Mouse (Mus musculus) layer of hippocampus, postnatal 14 days (tissue): ENCODE data around the gene Ccr1l1. TPM values are rescaled to one million over a fixed set of nuclear protein-coding genes. Genes with fewer than 3 reads are reported as not detected.
"Not testable (repeated sequence)": the region's sequence is repeated elsewhere in the genome, so short reads cannot be mapped to it uniquely, and the experiment has no call there.

Source experiments
- DNase-seq, 2 experiments: peaks; one replicate each; pipeline ENCODE4 v3.0.0; 2021 to 2022; ENCODE audit warnings: low spot score in 2 of 2, mixed read lengths in 1 of 2
- long read RNA-seq, 2 experiments: library from polyadenylated mRNA; stranded (forward); transcript quantifications; one replicate each; pipeline ENCODE4 v2.0.0; 2021
- total RNA-seq, 2 experiments: library from RNA; stranded (reverse); gene quantifications; 2 replicates each; pipeline ENCODE4 v1.2.3; 2021

The Ccr1l1 gene
- total RNA-seq, result not detected
- long read RNA-seq, experiment 1, result 0 reads
- long read RNA-seq, experiment 2, result 0 reads

GRCm38 (mm10) chr9:123978308-123978707 lies at the start of gene Ccr1l1:
Gene Ccr1l1, minus strand, starts transcription at chr9:123978408.
- no peak for DNase-seq

GRCm38 (mm10) chr9:124021672-124022071 lies 43.5 kb upstream of the Ccr1l1 start, which contains the start of gene Ccr3:
Gene Ccr3, plus strand, starts transcription at chr9:124021972.
- no peak for DNase-seq

GRCm38 (mm10) chr9:124019887-124020286 lies 41.7 kb upstream of the Ccr1l1 start:
- no peak for DNase-seq

- no peak for DNase-seq
Measured at GRCm38 (mm10) chr9:124016048-124016447, 37.8 kb upstream of the Ccr1l1 start.

GRCm38 (mm10) chr9:124014985-124015652 lies 36.9 kb upstream of the Ccr1l1 start:
- no peak for DNase-seq

GRCm38 (mm10) chr9:124013270-124013669 lies 35.1 kb upstream of the Ccr1l1 start:
- no peak for DNase-seq

GRCm38 (mm10) chr9:124012691-124013090 lies 34.5 kb upstream of the Ccr1l1 start:
- no peak for DNase-seq

DNA sequence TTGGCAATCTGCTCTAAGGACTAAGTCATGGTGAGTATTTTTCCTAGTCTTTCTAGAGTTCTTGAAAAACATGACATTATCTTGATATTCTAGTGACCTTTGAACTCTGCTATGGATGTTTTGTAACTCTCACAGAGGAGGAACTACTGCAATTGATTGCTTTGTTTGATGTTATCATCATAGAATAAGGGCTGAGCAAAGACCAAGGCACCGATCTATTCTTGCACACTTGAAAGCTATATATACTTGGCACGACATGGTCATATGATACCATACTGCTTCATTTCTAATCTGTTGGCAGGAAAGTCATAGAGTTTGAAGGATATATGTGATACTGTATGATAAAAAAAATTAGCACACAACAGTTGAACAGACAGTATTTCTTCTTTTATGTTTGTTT lies 21.6 kb upstream of the Ccr1l1 start:
- DNase-seq, result no peak

DNA sequence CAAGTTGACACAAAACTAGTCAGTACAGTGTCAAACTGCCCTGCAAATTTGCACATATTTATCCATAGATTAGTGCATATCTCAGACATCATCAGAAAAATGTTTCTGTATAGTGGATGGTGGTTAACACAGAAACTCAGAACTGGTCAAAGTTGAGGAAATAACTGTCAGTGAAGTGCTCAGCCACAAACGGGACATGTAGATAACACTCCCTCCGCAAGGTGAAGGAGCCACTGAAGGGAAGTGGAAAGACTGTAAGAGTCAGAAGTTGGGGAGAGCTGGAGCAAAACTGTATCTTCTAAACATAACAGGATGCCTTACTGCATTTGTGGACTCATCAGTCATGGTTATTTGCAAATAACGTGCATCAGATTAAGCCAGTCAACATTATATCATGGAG lies 19.5 kb upstream of the Ccr1l1 start:
- no peak for DNase-seq

GRCm38 (mm10) chr9:123991312-123991906 lies 13.2 kb upstream of the Ccr1l1 start:
- no peak for DNase-seq

DNA sequence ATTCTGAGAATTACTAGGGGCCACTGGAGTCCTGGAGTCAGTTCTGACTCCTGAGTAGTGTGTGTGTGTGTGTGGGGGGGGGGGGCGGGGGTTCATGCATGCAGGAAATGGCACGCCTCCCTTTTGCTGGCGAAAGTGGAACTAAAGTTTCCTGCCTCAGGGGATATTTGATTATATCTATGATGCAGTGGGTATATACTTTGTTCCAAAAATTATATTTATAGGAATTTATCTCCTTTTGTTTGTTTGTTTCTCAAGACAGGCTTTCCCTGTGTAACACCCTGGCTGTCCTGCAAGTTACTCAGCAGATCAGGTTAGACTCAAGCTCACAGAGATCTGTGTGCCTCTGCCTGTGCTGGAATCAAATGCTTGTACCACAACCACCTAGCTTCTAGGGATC lies 11.5 kb upstream of the Ccr1l1 start:
- DNase-seq, result no peak

- DNase-seq, result peak in 1 of 2 experiments; percentile 36
Measured at GRCm38 (mm10) chr9:123986217-123986616, 8.0 kb upstream of the Ccr1l1 start.

- DNase-seq, result no peak
Measured at GRCm38 (mm10) chr9:123984943-123985342, 6.7 kb upstream of the Ccr1l1 start.

GRCm38 (mm10) chr9:123982720-123983119 lies 4.5 kb upstream of the Ccr1l1 start:
- DNase-seq, result no peak

DNA sequence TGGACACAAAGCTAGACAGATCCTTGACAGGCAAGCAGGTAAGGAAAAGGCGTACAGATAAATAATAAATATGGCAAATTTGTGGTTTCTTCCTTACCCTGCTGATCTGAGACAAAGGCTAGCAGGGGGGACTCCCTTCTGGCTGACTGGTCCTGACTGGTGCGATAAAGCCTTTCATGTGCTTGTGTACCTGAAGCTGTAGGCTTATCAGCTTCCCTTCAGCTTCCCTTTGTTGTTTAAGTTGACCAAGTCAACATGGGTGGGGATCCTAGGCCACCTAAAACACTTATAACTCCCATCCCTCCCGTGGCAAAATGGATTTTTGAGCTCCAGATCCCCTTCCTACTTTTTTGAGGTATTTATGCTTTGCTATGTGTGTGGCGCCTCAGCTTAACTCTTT lies 3.7 kb upstream of the Ccr1l1 start:
- DNase-seq, result no peak

DNA sequence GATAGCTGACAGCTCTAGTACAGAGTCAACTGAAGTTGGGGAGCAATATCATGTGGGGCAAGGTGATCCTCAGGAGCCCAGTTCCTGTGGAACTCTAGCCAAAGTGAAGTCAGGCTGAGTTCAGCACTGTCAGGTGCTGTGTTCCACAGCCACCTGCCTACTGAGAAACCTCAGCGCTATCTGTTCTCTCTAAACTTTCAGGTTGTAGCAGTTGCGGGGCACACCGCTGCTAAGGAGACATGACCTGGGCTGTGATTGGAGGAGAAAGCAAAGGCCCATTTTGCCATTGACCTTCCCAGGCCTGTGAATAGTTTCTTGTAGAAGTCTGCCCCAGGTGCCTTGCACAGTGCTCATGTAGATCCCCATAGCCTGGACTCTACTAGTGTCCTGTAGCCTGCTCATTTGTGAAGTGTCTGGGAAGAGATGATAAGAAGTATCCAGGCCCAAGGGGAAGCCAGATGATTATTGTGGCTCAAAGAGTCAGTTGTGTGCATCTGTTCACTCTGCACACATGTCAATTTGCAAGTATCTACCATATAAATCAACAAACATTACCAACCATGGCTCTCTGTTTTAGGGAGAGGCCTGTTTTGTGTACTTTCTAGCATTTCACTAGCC lies 2.8 kb upstream of the Ccr1l1 start:
- DNase-seq, result not testable (repeated sequence)

- no peak for DNase-seq
Measured at GRCm38 (mm10) chr9:123976876-123977663, 1.1 kb downstream of the Ccr1l1 start.

DNA sequence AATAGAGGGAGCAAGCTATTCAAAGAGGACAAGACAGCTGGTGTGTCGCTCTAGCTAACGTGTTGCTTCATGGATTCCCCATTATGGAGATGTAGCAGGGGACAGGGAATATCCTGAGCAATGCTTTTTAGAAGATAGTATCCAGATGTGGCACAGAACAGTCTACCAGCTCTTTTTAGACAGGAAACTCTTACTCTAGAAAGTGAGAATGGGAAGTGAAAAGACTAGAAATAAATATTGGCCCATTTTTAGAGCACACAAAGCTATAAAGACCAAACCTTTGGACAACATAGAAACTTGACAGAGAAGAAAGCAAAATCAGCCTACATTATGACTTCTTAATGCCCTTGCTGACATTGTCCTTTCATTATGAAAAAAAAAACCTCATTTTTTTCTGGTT lies 2.6 kb downstream of the Ccr1l1 start:
- DNase-seq, result no peak

DNA sequence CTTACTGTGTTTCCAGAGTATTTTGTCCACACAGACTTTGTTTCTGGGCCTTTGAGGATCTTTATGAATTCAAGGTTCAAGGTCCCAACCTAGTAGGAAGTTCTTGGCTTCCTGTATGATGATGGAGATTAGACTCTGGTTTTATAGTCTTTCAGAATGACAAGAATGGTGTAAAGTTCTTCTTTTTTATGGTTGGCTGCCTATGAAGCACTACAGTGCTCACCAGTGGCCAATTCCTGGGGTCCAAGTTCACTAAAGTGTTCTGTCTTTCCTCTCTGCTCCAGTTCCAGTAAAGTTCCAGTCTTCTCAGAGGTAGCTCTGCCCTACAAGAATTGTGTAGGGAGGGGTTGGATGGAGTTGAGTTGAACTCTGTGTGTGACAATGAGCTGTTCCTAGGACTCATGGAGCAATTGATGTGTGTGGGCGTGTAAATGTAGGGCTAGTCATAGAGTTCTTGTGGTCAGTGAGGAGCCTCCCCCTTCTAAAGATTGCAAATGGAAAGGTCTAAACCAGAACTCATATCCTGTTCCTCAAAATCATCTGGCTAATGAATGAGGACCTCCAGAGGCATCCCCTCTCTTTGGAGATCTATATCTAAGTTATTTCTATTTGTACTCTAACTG lies 9.8 kb downstream of the Ccr1l1 start, which contains the start of gene Ccr1:
Gene Ccr1 (minus strand): TSS at position 403 of the 623 bp plus-strand sequence.
- no peak for DNase-seq

GRCm38 (mm10) chr9:123966858-123967495 lies 11.2 kb downstream of the Ccr1l1 start:
- not testable (repeated sequence) for DNase-seq

- DNase-seq, result no peak
Measured at GRCm38 (mm10) chr9:123964776-123965175, 13.4 kb downstream of the Ccr1l1 start.
